Mouse (Mus musculus): ENCODE measurements around the gene Gm27027. TPM values are rescaled to one million over a fixed set of nuclear protein-coding genes. Genes with fewer than 3 reads are reported as not detected.

Gm27027 gene
- polyA plus RNA-seq, 1 experiment from 2014 or later: not detected

DNA sequence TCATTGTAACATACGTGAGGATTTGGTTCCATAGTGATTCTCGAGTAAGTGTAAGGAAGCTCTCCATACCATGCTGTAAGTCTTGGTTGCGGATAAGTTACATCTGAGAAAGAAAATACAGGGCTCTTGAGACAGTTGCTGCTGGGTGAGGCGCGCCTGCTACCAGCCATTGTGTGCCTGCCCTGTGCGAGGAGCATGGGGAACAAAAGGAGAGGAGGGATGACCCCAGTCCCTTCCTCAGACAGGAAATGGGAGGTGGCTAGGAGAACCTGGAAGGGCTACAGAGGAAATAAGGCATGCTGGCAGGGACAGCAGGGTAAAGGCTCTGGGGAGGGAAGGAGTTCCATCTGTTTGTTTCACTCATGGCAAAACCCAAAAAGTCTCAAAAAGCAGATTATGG is 5.3 kb upstream of the Gm27027 start:
- no peaks in the 10 kb centered on the region for H3K4me1 ChIP-seq
- DNase-seq (ENCODE audit: low spot score): no peak
- peaks cover 97% of the 10 kb centered on the region for H3K36me3 ChIP-seq
- no peaks in the 10 kb centered on the region for H3K9me3 ChIP-seq (replicated peaks)
- no peak overlapping the region for H3K27ac ChIP-seq (replicated peaks)
- WGBS: 85% methylated on average over 6 of the region's 6 CpGs
- no peaks in the 10 kb centered on the region for H3K27me3 ChIP-seq (ENCODE audit: low read depth, poor library complexity, severe bottlenecking)
- H3K4me3 ChIP-seq: no peak overlapping the region

DNA sequence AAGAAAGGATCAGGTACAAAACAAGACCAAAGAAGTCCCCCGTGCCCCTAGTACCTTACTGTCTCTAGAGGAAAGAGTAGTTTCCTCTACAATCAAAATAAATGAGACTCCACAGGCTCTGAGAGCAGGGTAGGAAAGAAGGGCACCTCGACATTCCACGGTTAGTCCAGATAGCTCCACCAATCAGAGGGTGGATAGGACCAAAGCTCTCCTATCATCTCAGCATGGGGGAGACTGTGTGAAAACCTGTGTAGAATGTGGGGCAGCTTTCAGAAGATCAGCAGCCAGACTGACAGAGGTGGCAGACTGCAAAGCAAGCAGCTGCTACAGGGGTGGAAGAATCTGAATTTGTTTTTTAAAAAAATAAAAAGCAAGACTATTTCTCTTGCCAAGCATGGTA is 3.3 kb downstream of the Gm27027 start:
- no peak for DNase-seq (ENCODE audit: low spot score)
- H3K9me3 ChIP-seq (replicated peaks): no peaks in the 10 kb centered on the region
- 71% methylated on average over 3 of the region's 3 CpGs for WGBS
- peaks cover 13% of the 10 kb centered on the region for H3K4me1 ChIP-seq
- no peak overlapping the region for H3K4me3 ChIP-seq
- H3K36me3 ChIP-seq: peaks cover 92% of the 10 kb centered on the region
- no peak overlapping the region for H3K27ac ChIP-seq (replicated peaks)
- no peaks in the 10 kb centered on the region for H3K27me3 ChIP-seq (ENCODE audit: low read depth, poor library complexity, severe bottlenecking)

DNA sequence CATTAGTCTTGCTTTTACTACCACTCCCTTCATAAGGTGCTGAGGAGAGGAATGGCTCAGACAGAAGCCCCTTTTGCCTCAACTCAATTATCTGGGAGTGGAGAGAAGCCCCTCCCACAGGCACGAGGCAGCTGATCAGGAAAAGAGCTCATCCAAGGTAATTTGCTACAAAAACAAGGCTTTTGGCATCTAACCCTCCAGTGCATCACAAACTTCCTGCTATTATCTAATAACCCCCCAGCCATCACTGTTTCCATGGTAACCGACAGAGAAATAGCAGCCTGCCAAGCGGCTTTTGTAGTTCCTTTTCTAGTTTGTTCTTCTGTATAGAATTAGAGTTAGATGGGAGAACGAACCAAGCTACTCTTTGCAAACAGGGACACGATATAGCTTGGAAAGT is 3.9 kb downstream of the Gm27027 start:
- H3K27me3 ChIP-seq (ENCODE audit: low read depth, poor library complexity, severe bottlenecking): no peaks in the 10 kb centered on the region
- peaks cover 92% of the 10 kb centered on the region for H3K36me3 ChIP-seq
- no peak overlapping the region for H3K4me3 ChIP-seq
- no peak overlapping the region for H3K27ac ChIP-seq (replicated peaks)
- no peaks in the 10 kb centered on the region for H3K9me3 ChIP-seq (replicated peaks)
- DNase-seq (ENCODE audit: low spot score): no peak
- peaks cover 13% of the 10 kb centered on the region for H3K4me1 ChIP-seq
- 56% methylated on average over 5 of the region's 5 CpGs for WGBS

DNA sequence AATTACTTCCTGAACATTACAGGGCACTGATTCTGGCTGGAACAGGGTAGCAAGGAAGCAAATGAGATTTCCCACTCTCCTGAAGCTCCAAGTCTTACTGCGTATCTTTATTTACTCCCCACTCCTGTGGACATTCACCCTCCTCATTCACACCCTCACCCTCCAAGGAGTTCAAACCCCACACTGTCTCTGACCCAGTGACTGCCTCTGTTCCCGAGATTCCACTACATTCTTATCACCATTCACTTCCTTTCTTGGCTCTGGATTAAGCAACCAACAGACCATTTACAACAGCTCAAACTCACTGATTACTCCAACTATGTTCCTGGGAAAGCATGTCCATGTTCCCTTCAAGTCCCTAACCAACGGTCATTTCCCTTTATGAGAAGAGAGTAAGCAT is 4.8 kb downstream of the Gm27027 start:
- WGBS: 92% methylated on average over 3 of the region's 3 CpGs
- H3K4me3 ChIP-seq: no peak overlapping the region
- peaks cover 13% of the 10 kb centered on the region for H3K4me1 ChIP-seq
- peaks cover 92% of the 10 kb centered on the region for H3K36me3 ChIP-seq
- no peaks in the 10 kb centered on the region for H3K27me3 ChIP-seq (ENCODE audit: low read depth, poor library complexity, severe bottlenecking)
- no peak for DNase-seq (ENCODE audit: low spot score)
- no peaks in the 10 kb centered on the region for H3K9me3 ChIP-seq (replicated peaks)
- no peak overlapping the region for H3K27ac ChIP-seq (replicated peaks)

DNA sequence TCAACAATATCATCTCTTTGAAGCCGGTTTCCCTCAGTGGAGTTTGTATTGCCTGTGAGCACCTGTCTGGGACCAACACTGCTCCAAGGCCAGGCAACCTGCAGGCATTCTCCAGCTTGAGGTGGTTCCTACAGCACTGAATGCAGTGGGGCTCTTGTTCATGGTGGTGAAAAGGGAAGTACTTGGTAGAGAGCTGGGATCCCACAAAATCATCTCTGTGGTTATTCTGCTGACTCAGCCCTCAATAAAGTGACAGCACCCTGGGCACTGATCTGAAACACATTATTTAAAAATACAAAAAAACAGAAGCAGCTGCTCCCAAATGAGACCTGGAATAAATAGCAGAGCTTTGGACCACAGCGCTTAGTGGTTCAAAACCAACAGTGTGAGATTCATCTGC is 7.7 kb downstream of the Gm27027 start:
- no peak overlapping the region for H3K4me3 ChIP-seq
- peaks cover 81% of the 10 kb centered on the region for H3K36me3 ChIP-seq
- DNase-seq (ENCODE audit: low spot score): no peak
- H3K27ac ChIP-seq (replicated peaks): no peak overlapping the region
- H3K9me3 ChIP-seq (replicated peaks): no peaks in the 10 kb centered on the region
- no peaks in the 10 kb centered on the region for H3K27me3 ChIP-seq (ENCODE audit: low read depth, poor library complexity, severe bottlenecking)
- peaks cover 13% of the 10 kb centered on the region for H3K4me1 ChIP-seq
- 91% methylated on average over 2 of the region's 2 CpGs for WGBS

DNA sequence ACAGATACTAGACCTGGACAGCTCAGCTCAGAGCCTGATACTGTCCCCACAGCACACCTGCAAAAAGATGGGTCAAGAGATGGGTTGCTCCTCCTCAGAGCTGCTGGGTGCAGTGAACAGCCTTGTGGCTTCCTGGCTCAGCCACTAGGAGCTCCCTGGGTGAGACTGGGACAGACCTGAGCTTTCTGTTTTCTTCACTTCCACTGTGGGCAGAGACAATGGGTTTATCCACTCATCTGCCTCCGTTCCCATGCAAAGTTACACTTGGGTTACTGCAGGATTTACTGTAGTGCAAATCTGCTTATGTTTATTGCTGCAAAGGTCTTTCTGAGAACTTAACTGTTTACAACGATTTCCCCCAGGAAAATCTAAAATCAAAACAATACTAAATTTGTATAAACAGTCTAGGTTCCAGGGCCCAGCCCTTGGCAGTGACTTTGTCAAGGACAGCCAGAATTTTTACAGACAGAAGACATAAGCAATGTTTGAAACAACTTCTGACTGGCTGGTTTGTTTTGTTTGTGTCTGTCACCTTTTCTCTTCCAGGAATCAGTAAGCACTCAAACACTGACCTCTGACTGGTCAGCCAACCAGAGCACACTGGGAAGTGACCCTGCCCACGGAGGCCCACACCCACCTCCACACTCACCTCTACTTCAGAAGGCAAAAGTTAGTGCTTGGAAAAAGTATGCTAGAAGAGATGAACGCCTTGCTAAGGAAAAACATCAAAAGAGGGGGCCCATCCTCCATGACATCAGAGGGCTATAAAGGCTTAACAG is 13.5 kb downstream of the Gm27027 start:
- 89% methylated on average over 4 of the region's 4 CpGs for WGBS
- Histone ChIP-seq H3K36me3 (peaks cover 76% of the 10 kb centered on the region), H3K27me3 (ENCODE audit: low read depth, poor library complexity, severe bottlenecking) (peaks cover 5% of the 10 kb centered on the region; the same call in 1 of the 2 replicates)

DNA sequence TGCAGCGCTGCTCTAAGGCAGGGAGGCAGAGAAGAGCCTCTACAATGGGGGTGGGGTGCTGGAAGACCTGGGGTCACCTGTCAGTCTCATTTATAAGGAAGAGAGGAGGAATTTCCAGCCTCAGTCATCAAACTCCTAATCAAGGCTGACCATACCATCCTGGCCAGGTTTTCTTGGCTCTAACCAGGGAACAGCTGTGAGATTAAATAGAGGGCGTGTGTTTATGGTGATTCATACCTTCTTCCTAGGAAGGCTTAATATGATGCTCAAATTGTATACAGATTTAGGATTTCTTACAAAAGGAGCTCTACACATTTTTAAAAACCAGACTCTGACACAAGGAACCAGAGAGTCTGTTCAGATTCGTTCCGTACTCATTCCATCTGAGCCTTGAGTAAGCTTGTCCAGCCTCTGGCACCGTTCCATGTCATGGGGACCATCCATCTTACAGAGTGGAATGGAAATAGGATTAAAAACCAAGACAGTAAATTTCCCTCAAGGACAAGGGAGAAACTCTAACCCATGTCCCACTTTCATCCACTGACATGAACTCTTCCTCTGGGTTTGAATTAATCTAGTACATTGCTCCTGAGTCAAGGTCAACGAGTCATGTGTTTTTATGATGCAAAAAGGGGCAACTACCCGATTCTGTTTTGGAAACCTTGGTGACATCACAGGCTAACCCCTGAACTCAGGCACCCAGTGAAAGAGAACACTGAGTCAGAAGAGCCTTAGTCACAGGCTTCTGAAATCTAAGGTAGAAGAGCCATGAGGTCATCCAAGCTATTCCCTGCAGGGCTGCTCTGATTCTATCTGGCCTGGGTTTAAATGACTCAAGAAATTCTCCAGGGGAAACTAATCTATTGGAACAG is 16.7 kb downstream of the Gm27027 start:
- Histone ChIP-seq H3K27ac (replicated peaks) (no peak overlapping the region), H3K4me3 (no peak overlapping the region), H3K9me3 (replicated peaks) (no peaks in the 10 kb centered on the region), H3K27me3 (ENCODE audit: low read depth, poor library complexity, severe bottlenecking) (peaks cover 11% of the 10 kb centered on the region; the same call in 1 of the 2 replicates), H3K4me1 (peaks cover 29% of the 10 kb centered on the region), H3K36me3 (peaks cover 55% of the 10 kb centered on the region)
- WGBS: 92% methylated on average over 7 of the region's 7 CpGs
- DNase-seq (ENCODE audit: low spot score): no peak

More for the DNA sequence above, 13.5 kb downstream of the Gm27027 start:
- no peak overlapping the region for H3K27ac ChIP-seq (replicated peaks)
- peaks cover under 1% of the 10 kb centered on the region for H3K4me1 ChIP-seq
- no peak for DNase-seq (ENCODE audit: low spot score)
- no peak overlapping the region for H3K4me3 ChIP-seq
- no peaks in the 10 kb centered on the region for H3K9me3 ChIP-seq (replicated peaks)

DNA sequence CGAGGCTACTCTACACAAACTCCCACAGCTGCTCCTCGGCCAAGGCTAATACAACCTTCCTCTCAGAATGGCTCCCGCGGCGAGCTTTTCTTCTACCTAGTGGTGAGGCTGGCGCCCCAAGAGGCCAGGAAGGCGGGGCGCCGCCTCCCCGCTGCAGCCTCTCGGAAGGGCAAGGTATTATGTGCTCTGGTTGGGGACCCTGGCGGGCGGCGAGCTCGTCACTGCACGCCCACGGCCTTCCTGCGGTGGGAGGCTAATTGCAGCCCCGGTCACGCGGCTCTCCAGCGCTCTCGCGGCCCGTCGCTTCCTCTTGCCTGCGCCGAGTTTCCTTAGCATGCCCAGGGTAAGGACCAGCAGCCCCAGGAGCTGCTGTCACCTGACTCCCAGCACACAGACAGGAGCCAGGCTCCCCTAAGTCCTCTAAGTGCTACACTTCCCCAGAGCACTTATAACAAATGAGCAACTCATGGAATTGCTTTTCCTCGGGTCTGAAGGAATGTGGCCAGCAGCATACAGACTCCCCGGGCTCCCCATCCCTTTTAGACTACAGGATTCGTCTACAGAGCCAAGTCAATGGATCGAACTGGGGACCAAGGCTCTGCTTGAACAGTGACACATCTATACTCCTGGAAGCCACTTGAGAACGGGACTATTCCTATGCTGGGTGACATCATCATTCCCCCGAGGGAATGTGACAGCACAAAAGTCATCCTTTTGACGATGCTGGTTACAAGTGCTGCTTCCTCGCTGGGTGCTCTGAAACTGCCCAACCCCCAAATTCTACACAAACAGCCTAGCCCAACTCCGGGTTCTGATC is 19.5 kb downstream of the Gm27027 start:
- Histone ChIP-seq H3K27ac (replicated peaks) (peak overlapping the region; percentile 82), H3K27me3 (ENCODE audit: low read depth, poor library complexity, severe bottlenecking) (peaks cover 23% of the 10 kb centered on the region), H3K4me1 (peaks cover 29% of the 10 kb centered on the region), H3K9me3 (replicated peaks) (no peaks in the 10 kb centered on the region), H3K4me3 (peak overlapping the region; percentile 61), H3K36me3 (peaks cover 27% of the 10 kb centered on the region)
- peak; percentile 65 for DNase-seq (ENCODE audit: low spot score)
- WGBS: 3% methylated on average over 37 of the region's 37 CpGs

DNA sequence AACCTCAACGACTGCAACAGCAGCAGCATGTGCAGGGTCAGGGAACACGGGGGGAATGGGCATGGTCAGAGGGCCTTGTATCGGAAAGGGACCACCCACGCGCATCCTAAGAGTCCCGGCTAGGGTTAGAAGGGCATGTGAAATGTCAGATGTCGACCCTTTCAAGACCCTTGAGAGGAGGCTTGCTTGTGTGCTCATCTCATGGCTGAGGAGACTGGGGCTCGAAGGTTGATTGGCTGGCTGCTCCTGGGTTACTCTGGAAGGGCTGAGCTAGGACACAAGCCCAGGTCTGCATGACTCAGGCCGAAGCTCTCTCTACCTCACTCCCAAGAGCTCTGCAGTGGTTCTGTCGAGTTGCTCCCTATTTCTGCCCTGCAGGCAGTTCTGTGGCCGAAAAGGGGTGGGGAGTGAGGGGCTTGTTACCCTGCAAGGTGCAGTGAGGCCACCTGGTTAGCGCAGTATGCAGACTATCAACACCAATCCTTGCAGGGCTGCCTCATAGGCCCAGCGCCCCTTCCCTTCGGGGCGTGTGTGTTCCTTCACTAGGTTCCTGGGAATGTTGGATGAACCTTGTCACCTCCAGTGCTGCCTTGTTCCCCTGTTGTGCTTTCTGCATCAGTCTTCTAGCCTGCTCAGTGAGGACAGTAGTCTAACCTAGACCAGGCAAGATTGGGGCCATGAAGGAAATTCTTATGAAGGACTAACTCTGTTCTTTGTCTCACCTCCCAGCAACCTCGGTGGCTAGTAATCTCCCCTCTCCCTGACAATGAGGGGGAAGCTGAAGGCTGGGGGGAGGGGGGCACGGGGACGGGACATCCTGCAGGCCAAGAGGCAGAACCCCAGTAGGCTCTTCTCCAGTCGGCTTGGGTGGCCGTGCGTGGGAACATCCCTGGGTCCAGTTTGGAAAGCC is 20.4 kb downstream of the Gm27027 start:
- H3K36me3 ChIP-seq: peaks cover 18% of the 10 kb centered on the region
- H3K27me3 ChIP-seq (ENCODE audit: low read depth, poor library complexity, severe bottlenecking): peaks cover 23% of the 10 kb centered on the region
- WGBS: 16% methylated on average over 21 of the region's 21 CpGs
- DNase-seq (ENCODE audit: low spot score): peak; percentile 52
- H3K4me1 ChIP-seq: peaks cover 29% of the 10 kb centered on the region
- peak overlapping the region; percentile 82 for H3K27ac ChIP-seq (replicated peaks)
- no peaks in the 10 kb centered on the region for H3K9me3 ChIP-seq (replicated peaks)
- H3K4me3 ChIP-seq: peak overlapping the region; percentile 61

DNA sequence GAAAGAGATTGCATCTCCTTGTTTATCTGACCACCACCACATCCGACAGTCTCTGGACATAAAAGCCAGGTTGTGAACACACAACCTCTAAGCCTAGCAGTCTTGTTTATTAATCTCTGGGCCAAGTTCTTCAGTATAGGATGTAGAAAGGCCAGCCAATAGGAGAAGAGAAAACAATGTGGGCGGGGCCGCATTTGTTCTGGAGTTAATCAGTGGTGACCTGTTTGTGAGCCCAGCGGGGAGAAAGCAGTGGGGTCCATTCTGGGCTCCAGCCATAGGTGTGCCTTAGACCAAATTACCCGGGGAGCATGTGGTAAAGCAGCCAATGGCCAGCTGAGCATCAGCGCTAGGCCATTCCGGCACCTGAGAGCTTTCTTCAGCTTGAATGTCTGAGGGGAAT is 21.1 kb downstream of the Gm27027 start:
- peak; percentile 24 for DNase-seq (ENCODE audit: low spot score)
- H3K27ac ChIP-seq (replicated peaks): 0 out of 2 replicates have a peak overlapping the region, but pooled peaks have one; percentile 23
- H3K36me3 ChIP-seq: peaks cover 11% of the 10 kb centered on the region
- H3K4me3 ChIP-seq: no peak overlapping the region
- whole genome bisulfite sequencing: 47% methylated on average over 7 of the region's 7 CpGs
- no peaks in the 10 kb centered on the region for H3K9me3 ChIP-seq (replicated peaks)
- peaks cover 23% of the 10 kb centered on the region for H3K27me3 ChIP-seq (ENCODE audit: low read depth, poor library complexity, severe bottlenecking)
- H3K4me1 ChIP-seq: peaks cover 29% of the 10 kb centered on the region

DNA sequence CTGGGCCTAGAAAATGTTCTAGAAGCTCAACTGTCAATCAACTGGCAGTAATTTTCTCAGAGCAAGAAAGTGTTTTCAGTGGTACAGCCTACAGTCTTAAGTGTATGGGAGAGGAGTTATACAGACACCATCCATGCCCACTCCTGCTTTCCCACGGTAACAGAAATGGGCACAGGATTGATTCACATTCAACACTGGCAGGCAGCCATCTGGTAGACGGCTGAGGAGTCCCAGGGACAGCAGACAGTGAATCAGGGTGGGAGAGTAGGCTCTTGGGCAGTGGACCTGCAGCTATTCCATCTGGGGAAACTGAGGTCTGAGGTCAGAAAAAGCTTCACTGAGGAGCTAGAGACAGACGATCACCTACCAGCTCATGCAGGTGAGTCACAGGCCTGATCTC is 24.5 kb downstream of the Gm27027 start:
- WGBS: 80% methylated on average over 3 of the region's 3 CpGs
- no peak overlapping the region for H3K27ac ChIP-seq (replicated peaks)

More for the DNA sequence above, 24.5 kb downstream of the Gm27027 start:
- no peaks in the 10 kb centered on the region for H3K36me3 ChIP-seq
- no peaks in the 10 kb centered on the region for H3K9me3 ChIP-seq (replicated peaks)
- no peak overlapping the region for H3K4me3 ChIP-seq
- H3K4me1 ChIP-seq: peaks cover 18% of the 10 kb centered on the region
- no peak for DNase-seq (ENCODE audit: low spot score)
- peaks cover 12% of the 10 kb centered on the region; the same call in 1 of the 2 replicates for H3K27me3 ChIP-seq (ENCODE audit: low read depth, poor library complexity, severe bottlenecking)

All from midbrain, embryonic 10.5 days (tissue).